Mouse (Mus musculus): ENCODE measurements around the gene Gm13089.
"Not testable (repeated sequence)": the region's sequence is repeated elsewhere in the genome, so short reads cannot be mapped to it uniquely, and the experiment has no call there.

The Gm13089 gene

DNA sequence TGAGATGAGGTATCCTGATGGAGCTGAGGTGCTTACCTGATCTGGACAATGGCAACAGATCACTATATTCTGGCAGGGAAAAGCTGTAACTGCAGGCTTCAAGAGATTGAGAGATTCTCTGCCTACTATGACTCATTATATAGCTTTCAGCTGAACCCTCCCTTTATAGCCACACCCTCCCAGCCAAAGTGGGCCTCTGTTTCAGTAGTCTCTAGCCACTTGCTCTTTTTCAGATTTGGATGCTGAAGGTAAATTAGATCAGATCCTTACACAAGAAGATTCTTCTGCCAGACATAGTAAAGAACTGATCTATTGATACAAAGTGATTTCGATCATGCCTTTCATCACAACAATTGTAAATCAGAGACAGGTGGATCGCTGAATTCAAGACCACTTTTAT is at the start of gene Gm13089:
TSS of gene Gm13089 (minus strand) at position 101 of the 400 bp plus-strand sequence.
- DNase-seq (ENCODE audit: low spot score): no peak

DNA sequence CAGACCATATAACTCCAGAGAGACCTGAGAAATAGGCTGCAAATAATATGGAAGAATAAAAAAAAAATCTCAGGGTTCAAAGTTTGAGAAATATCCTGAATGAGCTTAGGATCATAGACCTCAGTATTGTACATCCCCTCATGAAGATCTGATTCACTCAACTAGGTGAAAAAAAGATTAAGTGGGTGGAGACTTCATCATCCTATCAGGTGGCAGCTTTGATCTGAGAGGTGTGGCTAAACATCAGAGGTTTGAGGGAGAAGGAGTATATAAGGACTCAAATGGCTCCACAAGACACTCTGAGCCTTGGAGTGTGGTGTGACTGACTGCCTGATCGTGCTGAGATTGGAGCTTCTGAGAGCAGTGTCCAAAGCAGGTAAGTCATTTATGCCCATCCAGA is 16.6 kb upstream of the Gm13089 start, which contains the start of gene Gm13078:
TSS of gene Gm13078 (plus strand) at position 301 of the 400 bp plus-strand sequence.
- DNase-seq (ENCODE audit: low spot score): no peak

GRCm38 (mm10) chr4:143657146-143657545 is 45.4 kb downstream of the Gm13089 start, which contains the start of gene Gm13088:
TSS of gene Gm13088 (minus strand) at chr4:143657246.
- DNase-seq (ENCODE audit: low spot score): not testable (repeated sequence)
